ENCODE assay signal across 30 mouse cellular contexts in genomic region chr14:47590391-47590975, GRCm38 (mm10). TPM values are rescaled to one million over a fixed set of nuclear protein-coding genes. Genes with fewer than 3 reads are reported as not detected.
A peak's percentile ranks its signal among the peaks of the same experiment; 100 is the strongest.
DNase-seq lines count a peak whose midpoint lies in the region; ATAC-seq and TF ChIP-seq lines count a peak whose summit lies in the region.
"Had no signal": no experiment of that assay in that cellular context is flagged by ENCODE, and none has a peak within 500 bp of the region (broad histone marks: within the 10 kb centered on the region; RNA-seq: fewer than 3 reads in every experiment).

No protein-coding gene starts in this region.

- H3K9ac ChIP-seq in hindbrain, postnatal 0 days (replicated peaks; ENCODE audit: low read length), result no peak overlapping the region
- H3K9ac ChIP-seq: embryonic facial prominence, embryonic 13.5 days; forebrain, embryonic 13.5 days; heart, embryonic 15.5 days; hindbrain, embryonic 13.5 days; liver, embryonic 15.5 days; lung, embryonic 15.5 days; neural tube, embryonic 13.5 days had no signal

- H3K27ac ChIP-seq in hindbrain, postnatal 0 days, result no peak overlapping the region
- H3K27ac ChIP-seq: embryonic facial prominence, embryonic 13.5 days; forebrain, embryonic 13.5 days; heart, embryonic 15.5 days; hindbrain, embryonic 13.5 days; limb, embryonic 10.5 days; liver, embryonic 15.5 days; lung, embryonic 15.5 days; neural tube, embryonic 13.5 days had no signal

- WGBS in hindbrain, postnatal 0 days, result 54% methylated on average over 10 of the region's 10 CpGs

- no peaks in the 10 kb centered on the region for H3K36me3 ChIP-seq in hindbrain, postnatal 0 days (ENCODE audit: insufficient read depth, low read length)
- H3K36me3 ChIP-seq: embryonic facial prominence, embryonic 13.5 days; heart, embryonic 15.5 days; hindbrain, embryonic 13.5 days; limb, embryonic 10.5 days; liver, embryonic 15.5 days; lung, embryonic 15.5 days; neural tube, embryonic 13.5 days had no signal

- H3K9me3 ChIP-seq in hindbrain, postnatal 0 days (ENCODE audit: low read length), result no peaks in the 10 kb centered on the region
- H3K9me3 ChIP-seq: embryonic facial prominence, embryonic 13.5 days; forebrain, embryonic 13.5 days; heart, embryonic 15.5 days; hindbrain, embryonic 13.5 days; limb, embryonic 10.5 days; liver, embryonic 15.5 days; lung, embryonic 15.5 days; neural tube, embryonic 13.5 days had no signal

- ATAC-seq in hindbrain, postnatal 0 days, result no peak
- ATAC-seq: CD4-positive, CD25-positive, alpha-beta regulatory T cell, adult 4 months; forebrain, embryonic 13.5 days; midbrain, embryonic 16.5 days had no signal

- TF ChIP-seq CTCF in hindbrain, postnatal 0 days (IDR thresholded peaks at IDR 0.05; ENCODE audit: low read depth), result no peak

- DNase-seq in layer of hippocampus, adult 11-12 months (ENCODE audit: low spot score), result peak; percentile 19
- no peak for DNase-seq in layer of hippocampus, postnatal 25 days (ENCODE audit: extremely low spot score in 1 of 2, low spot score in 1 of 2)
- DNase-seq in right cerebral cortex, adult 2 months (ENCODE audit: low spot score in 2 of 2), result peak; percentile 21 to 31
- no peak for DNase-seq in right cerebral cortex, postnatal 4 days
- peak; percentile 22 to 40 for DNase-seq in left cerebral cortex, postnatal 25 days (ENCODE audit: low spot score in 2 of 2)
- no peak for DNase-seq in lung, postnatal 10 days
- DNase-seq in hindbrain, postnatal 0 days (ENCODE audit: low spot score), result no peak
- DNase-seq: adrenal gland, postnatal 36 days; cerebellum, adult 11 months; cerebellum, postnatal 14 days; gastrocnemius, postnatal 25 days; heart, postnatal 36 days; kidney, adult 2 months; kidney, postnatal 10 days; liver; lung, postnatal 4 days; retina, postnatal 1 day; thymus, postnatal 14 days had no signal

- no peaks in the 10 kb centered on the region for H3K4me1 ChIP-seq in hindbrain, postnatal 0 days (ENCODE audit: insufficient read depth, low read length)
- H3K4me1 ChIP-seq: embryonic facial prominence, embryonic 13.5 days; forebrain, embryonic 13.5 days; heart, embryonic 15.5 days; hindbrain, embryonic 13.5 days; limb, embryonic 10.5 days; lung, embryonic 15.5 days; neural tube, embryonic 13.5 days had no signal

- H3K4me2 ChIP-seq in hindbrain, postnatal 0 days (ENCODE audit: low read depth, low read length), result no peak overlapping the region
- H3K4me2 ChIP-seq: embryonic facial prominence, embryonic 13.5 days; forebrain, embryonic 13.5 days; heart, embryonic 15.5 days; hindbrain, embryonic 13.5 days; liver, embryonic 15.5 days; lung, embryonic 15.5 days; neural tube, embryonic 13.5 days had no signal

- H3K27me3 ChIP-seq in hindbrain, postnatal 0 days (ENCODE audit: insufficient read depth, low read length), result no peaks in the 10 kb centered on the region
- H3K27me3 ChIP-seq: embryonic facial prominence, embryonic 13.5 days; forebrain, embryonic 13.5 days; hindbrain, embryonic 13.5 days; liver, embryonic 15.5 days; lung, embryonic 15.5 days; neural tube, embryonic 13.5 days had no signal

- no peak overlapping the region for H3K4me3 ChIP-seq in hindbrain, postnatal 0 days (ENCODE audit: low read length)
- H3K4me3 ChIP-seq: embryonic facial prominence, embryonic 13.5 days; erythroblast, embryonic 14.5 days; forebrain, embryonic 13.5 days; heart, embryonic 15.5 days; hindbrain, embryonic 13.5 days; limb, embryonic 10.5 days; liver, embryonic 15.5 days; lung, embryonic 15.5 days; myocyte; neural tube, embryonic 13.5 days had no signal

- intact Hi-C loops in left cerebral cortex, postnatal 25 days (cut with DNase I), result no loop called here

RNA-seq across cellular contexts. Expression of gene Atg14, which starts 20.0 kb away (rescaled TPM):
- 10 to 100 TPM; 16.6 to 17.9 TPM for total RNA-seq in layer of hippocampus, postnatal 25 days (2021)
- 10 to 100 TPM; 19.4 to 19.8 TPM for total RNA-seq in left cerebral cortex, postnatal 25 days (2021)
- 5.2 and 6.1 TPM in 2 replicates for total RNA-seq in hindbrain, postnatal 0 days (2014; rRNA removed)
- 22.5 and 23.5 TPM in 2 replicates for polyA plus RNA-seq in hindbrain, postnatal 0 days (2015; fragmentation: Nextera tagmentation; extraction: Ambion mirVana)

RNA-seq across cellular contexts. Expression of gene Ktn1, which starts 57.8 kb away (rescaled TPM):
- total RNA-seq in layer of hippocampus, postnatal 25 days (2021), result 10 to 100 TPM; 78.3 to 90.9 TPM
- total RNA-seq in left cerebral cortex, postnatal 25 days (2021), result 10 to 100 TPM; 92.1 to 99.2 TPM
- 23.5 and 27.4 TPM in 2 replicates for total RNA-seq in hindbrain, postnatal 0 days (2014; rRNA removed)
- 66.8 and 73.8 TPM in 2 replicates for polyA plus RNA-seq in hindbrain, postnatal 0 days (2015; fragmentation: Nextera tagmentation; extraction: Ambion mirVana)

Comparison
In these comparisons a context has a peak if more than half of its experiments do, and no peak if none do; other contexts are left out.
1. DNase-seq: peak in layer of hippocampus, adult 11-12 months (single experiment), right cerebral cortex, adult 2 months (2 of 2) and left cerebral cortex, postnatal 25 days (2 of 2); none in layer of hippocampus, postnatal 25 days (0 of 2), right cerebral cortex, postnatal 4 days (single experiment), lung, postnatal 10 days (single experiment) and hindbrain, postnatal 0 days (single experiment).